Mouse (Mus musculus): ENCODE measurements around the gene Pheta1.

Gene Pheta1

GRCm38 (mm10) chr5:121879211-121879610, 30.4 kb downstream of the Pheta1 start:
- in situ Hi-C loops (cut with MboI, MseI) = no loop called here

GRCm38 (mm10) chr5:121883356-121883755, 34.6 kb downstream of the Pheta1 start:
- in situ Hi-C loops (cut with MboI, MseI) = loop anchor here in 1 of 2 experiments (10.0 kb wide), 1 partner anchor 301 kb away; no protein-coding TSS in a partner anchor

- in situ Hi-C loops (cut with MboI, MseI) = loop anchor here in 1 of 2 experiments (10.0 kb wide), 1 partner anchor 295 kb away; no protein-coding TSS in a partner anchor
Observed at GRCm38 (mm10) chr5:121889375-121889774, 40.6 kb downstream of the Pheta1 start.

GRCm38 (mm10) chr5:121889819-121890362, 41.1 kb downstream of the Pheta1 start:
- in situ Hi-C loops (cut with MboI, MseI) = loop anchor here in 1 of 2 experiments (10.0 kb wide), 1 partner anchor 295 kb away; no protein-coding TSS in a partner anchor

- in situ Hi-C loops (cut with MboI, MseI) = no loop called here
Observed at GRCm38 (mm10) chr5:121890925-121891324, 42.1 kb downstream of the Pheta1 start.

- in situ Hi-C loops (cut with MboI, MseI) = no loop called here
Observed at GRCm38 (mm10) chr5:121892281-121892680, 43.5 kb downstream of the Pheta1 start.

- in situ Hi-C loops (cut with MboI, MseI) = no loop called here
Observed at GRCm38 (mm10) chr5:121893581-121893980, 44.8 kb downstream of the Pheta1 start.

- in situ Hi-C loops (cut with MboI, MseI) = no loop called here
Observed at GRCm38 (mm10) chr5:121894647-121895046, 45.9 kb downstream of the Pheta1 start.

- in situ Hi-C loops (cut with MboI, MseI) = no loop called here
Observed at GRCm38 (mm10) chr5:121895117-121895756, 46.5 kb downstream of the Pheta1 start.

GRCm38 (mm10) chr5:121902809-121903745, 54.3 kb downstream of the Pheta1 start:
- in situ Hi-C loops (cut with MboI, MseI) = no loop called here

Measured in T-helper 17 cell (primary cell).